In genomic region chr16:22873369-22873768, GRCm38 (mm10) we compare ENCODE assay signal across 22 mouse cellular contexts. TPM values are rescaled to one million over a fixed set of nuclear protein-coding genes. Genes with fewer than 3 reads are reported as not detected.
DNase-seq lines count a peak whose midpoint lies in the region; ATAC-seq and TF ChIP-seq lines count a peak whose summit lies in the region.
"Had no signal": no experiment of that assay in that cellular context is flagged by ENCODE, and none has a peak within 500 bp of the region (broad histone marks: within the 10 kb centered on the region; RNA-seq: fewer than 3 reads in every experiment).

No protein-coding gene starts in this region.

- H3ac ChIP-seq in C2C12 (ENCODE audit: control insufficient read depth, insufficient read length, low read depth) (no peak overlapping the region), myocyte (ENCODE audit: control insufficient read depth, insufficient read length) (no peak overlapping the region)

- H3K27ac ChIP-seq in forebrain, postnatal 0 days (ENCODE audit: low read depth, low read length) = no peak overlapping the region
- H3K27ac ChIP-seq in forebrain, embryonic 14.5 days (ENCODE audit: low read depth, low read length) = no peak overlapping the region
- peak overlapping the region; percentile 40; the same call in 1 of the 2 replicates for H3K27ac ChIP-seq in layer of hippocampus, adult 2 months
- H3K27ac ChIP-seq: embryonic facial prominence, embryonic 10.5 days; forebrain, embryonic 13.5 days; hindbrain, embryonic 15.5 days had no signal

- peak; percentile 11 for DNase-seq in forebrain, postnatal 0 days
- no peak for DNase-seq in forebrain, embryonic 14.5 days (ENCODE audit: low spot score)
- DNase-seq in layer of hippocampus, adult 2 months (ENCODE audit: low spot score in 2 of 2) = no peak
- DNase-seq in layer of hippocampus, postnatal 25 days (ENCODE audit: extremely low spot score in 1 of 2, low spot score in 1 of 2) = no peak
- no peak for DNase-seq in lung, adult 2 months
- DNase-seq: adrenal gland, postnatal 14 days; B cell, adult 2 months; cerebellum, adult 2 months; cerebellum, postnatal 10 days; gastrocnemius, postnatal 14 days; heart, postnatal 36 days had no signal

- H3K27me3 ChIP-seq in forebrain, postnatal 0 days (ENCODE audit: insufficient read depth, low read length) = no peaks in the 10 kb centered on the region
- no peaks in the 10 kb centered on the region for H3K27me3 ChIP-seq in forebrain, embryonic 14.5 days (replicated peaks; ENCODE audit: control insufficient read depth, insufficient read depth, low read length)
- no peaks in the 10 kb centered on the region for H3K27me3 ChIP-seq in C2C12 (ENCODE audit: control insufficient read depth, insufficient read depth, insufficient read length)
- no peaks in the 10 kb centered on the region for H3K27me3 ChIP-seq in myocyte (ENCODE audit: control insufficient read depth, insufficient read depth, insufficient read length)
- H3K27me3 ChIP-seq: forebrain, embryonic 13.5 days; heart, embryonic 12.5 days; hindbrain, embryonic 15.5 days; Patski had no signal

- H3K79me3 ChIP-seq in C2C12 (ENCODE audit: low read depth) = no peaks in the 10 kb centered on the region

- no peak overlapping the region for H3K9ac ChIP-seq in forebrain, postnatal 0 days
- H3K9ac ChIP-seq in forebrain, embryonic 14.5 days (ENCODE audit: low read length) = no peak overlapping the region
- H3K9ac ChIP-seq: forebrain, embryonic 13.5 days; heart, embryonic 12.5 days; hindbrain, embryonic 15.5 days had no signal

- no peaks in the 10 kb centered on the region for H3K9me3 ChIP-seq in forebrain, postnatal 0 days (ENCODE audit: low read length)
- no peaks in the 10 kb centered on the region for H3K9me3 ChIP-seq in forebrain, embryonic 14.5 days (replicated peaks; ENCODE audit: control insufficient read depth, low read length)
- H3K9me3 ChIP-seq: embryonic facial prominence, embryonic 10.5 days; forebrain, embryonic 13.5 days; heart, embryonic 12.5 days; hindbrain, embryonic 15.5 days had no signal

- H3K79me2 ChIP-seq in C2C12 (ENCODE audit: control insufficient read depth, insufficient read depth) = no peaks in the 10 kb centered on the region
- no peaks in the 10 kb centered on the region for H3K79me2 ChIP-seq in myocyte (ENCODE audit: control insufficient read depth, insufficient read depth)

- H3K36me3 ChIP-seq in forebrain, postnatal 0 days (ENCODE audit: insufficient read depth) = peaks cover 54% of the 10 kb centered on the region
- peaks cover 54% of the 10 kb centered on the region for H3K36me3 ChIP-seq in forebrain, embryonic 14.5 days (ENCODE audit: control insufficient read depth, insufficient read depth, low read length)
- H3K36me3 ChIP-seq in C2C12 (ENCODE audit: control insufficient read depth, insufficient read depth) = peaks cover 49% of the 10 kb centered on the region
- H3K36me3 ChIP-seq in myocyte (ENCODE audit: control insufficient read depth, insufficient read depth) = peaks cover 20% of the 10 kb centered on the region

- WGBS in forebrain, postnatal 0 days = 78% methylated on average over 4 of the region's 4 CpGs
- WGBS in forebrain, embryonic 14.5 days = 82% methylated on average over 4 of the region's 4 CpGs
- 71% methylated on average over 4 of the region's 4 CpGs for WGBS in lung, adult 2 months

- TF ChIP-seq CTCF in forebrain, postnatal 0 days (IDR thresholded peaks at IDR 0.05; ENCODE audit: low read depth) = no peak
- TF ChIP-seq CTCF in layer of hippocampus, adult 2 months (conservative IDR thresholded peaks at IDR 0.05) = no peak
- TF ChIP-seq CTCF in C2C12 (IDR thresholded peaks at IDR 0.05; ENCODE audit: control insufficient read depth, insufficient read depth, insufficient read length) = no peak
- TF ChIP-seq CTCF in lung, adult 2 months (IDR thresholded peaks at IDR 0.05; ENCODE audit: insufficient read depth, low read length) = no peak

- TF ChIP-seq POLR2A in myocyte (IDR thresholded peaks at IDR 0.05; ENCODE audit: insufficient read length, low read depth) = no peak
- TF ChIP-seq POLR2A in lung, adult 2 months (IDR thresholded peaks at IDR 0.05; ENCODE audit: borderline replicate concordance, extremely low read depth, low read depth, low read length) = no peak

- H3K4me1 ChIP-seq in forebrain, postnatal 0 days (ENCODE audit: insufficient read depth) = no peaks in the 10 kb centered on the region
- no peaks in the 10 kb centered on the region for H3K4me1 ChIP-seq in forebrain, embryonic 14.5 days (ENCODE audit: control insufficient read depth, insufficient read depth, low read length)
- no peaks in the 10 kb centered on the region for H3K4me1 ChIP-seq in lung, adult 2 months (ENCODE audit: control insufficient read depth, insufficient read depth, low read length)
- H3K4me1 ChIP-seq: forebrain, embryonic 13.5 days; heart, embryonic 12.5 days; hindbrain, embryonic 15.5 days had no signal

- no peak for ATAC-seq in forebrain, postnatal 0 days
- ATAC-seq in forebrain, embryonic 14.5 days = no peak
- ATAC-seq: activated CD4-positive, CD25-positive, alpha-beta regulatory T cell, adult 4 months; forebrain, embryonic 13.5 days; Patski had no signal

- H3K4me3 ChIP-seq in forebrain, postnatal 0 days (ENCODE audit: low read depth, low read length) = no peak overlapping the region
- H3K4me3 ChIP-seq in forebrain, embryonic 14.5 days (ENCODE audit: low read depth, low read length) = no peak overlapping the region
- no peak overlapping the region for H3K4me3 ChIP-seq in layer of hippocampus, adult 2 months
- H3K4me3 ChIP-seq in C2C12 (ENCODE audit: insufficient read depth, poor library complexity, severe bottlenecking) (no peak overlapping the region), myocyte (no peak overlapping the region)
- no peak overlapping the region for H3K4me3 ChIP-seq in lung, adult 2 months (replicated peaks; ENCODE audit: extremely low read depth, low read depth, low read length)
- H3K4me3 ChIP-seq: embryonic facial prominence, embryonic 10.5 days; forebrain, embryonic 13.5 days; heart, embryonic 12.5 days; hindbrain, embryonic 15.5 days had no signal

- no peak overlapping the region for H3K4me2 ChIP-seq in forebrain, postnatal 0 days (ENCODE audit: low read depth)
- no peak overlapping the region for H3K4me2 ChIP-seq in forebrain, embryonic 14.5 days (ENCODE audit: low read length)
- H3K4me2 ChIP-seq in myocyte (ENCODE audit: low read depth) = no peak overlapping the region
- H3K4me2 ChIP-seq: forebrain, embryonic 13.5 days; heart, embryonic 12.5 days; hindbrain, embryonic 15.5 days had no signal

TF ChIP-seq in C2C12, 6 proteins besides CTCF, POLR2A, EP300 and RAD21:
- TF ChIP-seq FOSL1 (IDR thresholded peaks at IDR 0.05; ENCODE audit: insufficient read depth, low read length, poor library complexity, severe bottlenecking) = no peak
- TF ChIP-seq MYOD1 (IDR thresholded peaks at IDR 0.05; ENCODE audit: control insufficient read depth, insufficient read length, low read depth) = peak; percentile 54

TF ChIP-seq in myocyte, 11 proteins besides CTCF, POLR2A, EP300 and RAD21 (continues in another document):
- TF ChIP-seq MYOG (IDR thresholded peaks at IDR 0.05; ENCODE audit: control insufficient read depth in 1 of 3, insufficient read depth in 1 of 3, insufficient read length in 2 of 3, low read depth in 2 of 3) = peak in 1 of 3 experiments; percentile 67
- TF ChIP-seq MYOD1 (IDR thresholded peaks at IDR 0.05; ENCODE audit: control insufficient read depth in 1 of 3, insufficient read length in 2 of 3, low read depth in 2 of 3) = peak in 2 of 3 experiments; percentile 63 to 76
- TF ChIP-seq MAX (IDR thresholded peaks at IDR 0.05; ENCODE audit: low read depth) = no peak
- no peak for TF ChIP-seq CEBPB (IDR thresholded peaks at IDR 0.05; ENCODE audit: insufficient read depth, poor library complexity, severe bottlenecking)
- TF ChIP-seq TCF3 (IDR thresholded peaks at IDR 0.05; ENCODE audit: insufficient read length, low read depth) = no peak
- TF ChIP-seq REST (IDR thresholded peaks at IDR 0.05; ENCODE audit: insufficient read depth, insufficient read length) = no peak

RNA-seq across cellular contexts. Expression of gene Dnajb11, which starts 15.7 kb away (rescaled TPM):
- 55.2 and 63.0 TPM in 2 replicates for total RNA-seq in forebrain, postnatal 0 days (2014; rRNA removed)
- polyA plus RNA-seq in forebrain, postnatal 0 days (2015; fragmentation: Nextera tagmentation; extraction: Ambion mirVana) = 76.7 and 86.1 TPM in 2 replicates
- polyA plus RNA-seq in forebrain, embryonic 14.5 days (2014; fragmentation: Nextera tagmentation; extraction: Ambion mirVana) = 72.7 and 81.1 TPM in 2 replicates
- 10 to 100 TPM; 61.1 to 62.5 TPM for total RNA-seq in layer of hippocampus, adult 2 months (2021)
- 10 to 100 TPM; 71.1 to 71.7 TPM for total RNA-seq in layer of hippocampus, postnatal 25 days (2021)
- 70.2 TPM for polyA plus RNA-seq in C2C12 (2012; fragmentation: generic; extraction: Trizol)
- 77.1 TPM for polyA plus RNA-seq in myocyte (2012; fragmentation: generic; extraction: Trizol)
- 18.1 and 18.6 TPM in 2 replicates for polyA plus RNA-seq in lung, adult 2 months (2012; rRNA removed)

RNA-seq across cellular contexts. Expression of gene Tbccd1, which starts 15.9 kb away (rescaled TPM):
- total RNA-seq in forebrain, postnatal 0 days (2014; rRNA removed) = 18.0 and 19.0 TPM in 2 replicates
- 13.7 and 14.9 TPM in 2 replicates for polyA plus RNA-seq in forebrain, postnatal 0 days (2015; fragmentation: Nextera tagmentation; extraction: Ambion mirVana)
- 29.7 and 30.7 TPM in 2 replicates for polyA plus RNA-seq in forebrain, embryonic 14.5 days (2014; fragmentation: Nextera tagmentation; extraction: Ambion mirVana)
- total RNA-seq in layer of hippocampus, adult 2 months (2021) = 10 to 100 TPM; 13.6 to 15.9 TPM
- total RNA-seq in layer of hippocampus, postnatal 25 days (2021) = 10 to 100 TPM; 13.7 to 14.6 TPM
- polyA plus RNA-seq in C2C12 (2012; fragmentation: generic; extraction: Trizol) = 9.9 TPM
- polyA plus RNA-seq in myocyte (2012; fragmentation: generic; extraction: Trizol) = 9.3 TPM
- 8.3 and 12.5 TPM in 2 replicates for polyA plus RNA-seq in lung, adult 2 months (2012; rRNA removed)

RNA-seq across cellular contexts. Expression of gene Ahsg, which starts 17.7 kb away (rescaled TPM):
- total RNA-seq in forebrain, postnatal 0 days (2014; rRNA removed) = not detected in 2 replicates
- polyA plus RNA-seq in forebrain, postnatal 0 days (2015; fragmentation: Nextera tagmentation; extraction: Ambion mirVana) = not detected in 2 replicates
- polyA plus RNA-seq in forebrain, embryonic 14.5 days (2014; fragmentation: Nextera tagmentation; extraction: Ambion mirVana) = not detected in 2 replicates
- total RNA-seq in layer of hippocampus, adult 2 months (2021) = not detected
- total RNA-seq in layer of hippocampus, postnatal 25 days (2021) = not detected
- polyA plus RNA-seq in C2C12 (2012; fragmentation: generic; extraction: Trizol) = not detected
- not detected for polyA plus RNA-seq in myocyte (2012; fragmentation: generic; extraction: Trizol)
- 4.1 and 5.8 TPM in 2 replicates for polyA plus RNA-seq in lung, adult 2 months (2012; rRNA removed)
- polyA plus RNA-seq: activated CD4-positive, CD25-positive, alpha-beta regulatory T cell, adult 4 months; cerebellum, adult 2 months; embryonic facial prominence, embryonic 10.5 days; embryonic facial prominence, embryonic 14.5 days; forebrain, embryonic 13.5 days; hindbrain, embryonic 11.5 days; Patski had no signal

RNA-seq across cellular contexts. Expression of gene Fetub, which starts 44.8 kb away (rescaled TPM):
- total RNA-seq in forebrain, postnatal 0 days (2014; rRNA removed) = not detected in 2 replicates
- 0.15 and 0.21 TPM in 2 replicates for polyA plus RNA-seq in forebrain, postnatal 0 days (2015; fragmentation: Nextera tagmentation; extraction: Ambion mirVana)
- polyA plus RNA-seq in forebrain, embryonic 14.5 days (2014; fragmentation: Nextera tagmentation; extraction: Ambion mirVana) = not detected in 2 replicates
- under 1 TPM; 0.49 to 0.54 TPM for total RNA-seq in layer of hippocampus, adult 2 months (2021)
- total RNA-seq in layer of hippocampus, postnatal 25 days (2021) = under 1 TPM in 1 of 2 experiments, not detected in 1; 0.25 TPM
- 2.3 TPM for polyA plus RNA-seq in C2C12 (2012; fragmentation: generic; extraction: Trizol)
- polyA plus RNA-seq in myocyte (2012; fragmentation: generic; extraction: Trizol) = 1.7 TPM
- 4.1 and 20.9 TPM in 2 replicates for polyA plus RNA-seq in lung, adult 2 months (2012; rRNA removed)
- total RNA-seq: gastrocnemius, postnatal 14 days had no signal
- polyA plus RNA-seq: activated CD4-positive, CD25-positive, alpha-beta regulatory T cell, adult 4 months; cerebellum, adult 2 months; embryonic facial prominence, embryonic 10.5 days; forebrain, embryonic 13.5 days; heart, embryonic 12.5 days; heart, embryonic 16.5 days; hindbrain, embryonic 11.5 days; hindbrain, embryonic 15.5 days had no signal
